Mouse (Mus musculus) liver, embryonic 16.5 days (tissue): ENCODE measurements around the gene Safb2. TPM values are rescaled to one million over a fixed set of nuclear protein-coding genes. Genes with fewer than 3 reads are reported as not detected.
"Not testable (repeated sequence)": the region's sequence is repeated elsewhere in the genome, so short reads cannot be mapped to it uniquely, and the experiment has no call there.

Experiments used
- ATAC-seq: fragments of 200-750 bp; cut with Nextera tagmentation; 2 replicates; pipeline ENCODE4 v1.8.0; 2017; ENCODE audit warnings: low read depth, mild to moderate bottlenecking, moderate number of reproducible peaks, moderate library complexity
- H3K27ac ChIP-seq: fragments of 300-500 bp; sonication (generic); 2 replicates; pipeline ENCODE4 v1.5.1; 2014; ENCODE audit warnings: mild to moderate bottlenecking, low read length
- H3K27me3 ChIP-seq: fragments of 300-500 bp; sonication (generic); 2 replicates; pipeline ENCODE4 v1.6.1; 2014; ENCODE audit warnings: low read depth, low read length, mixed read lengths; ENCODE audit not compliant: control insufficient read depth, insufficient read depth
- H3K36me3 ChIP-seq: fragments of 300-500 bp; sonication (generic); 2 replicates; pipeline ENCODE4 v1.6.1; 2014; ENCODE audit warnings: mild to moderate bottlenecking; ENCODE audit not compliant: control insufficient read depth, insufficient read depth
- H3K4me1 ChIP-seq: fragments of 300-500 bp; sonication (generic); 2 replicates; pipeline ENCODE4 v1.6.1; 2014; ENCODE audit warnings: low read depth, low read length, mixed read lengths; ENCODE audit not compliant: control insufficient read depth
- H3K4me2 ChIP-seq: fragments of 300-500 bp; sonication (generic); 2 replicates; pipeline ENCODE4 v1.6.1; 2014; ENCODE audit warnings: low read depth, low read length, mixed read lengths
- H3K4me3 ChIP-seq: fragments of 300-500 bp; sonication (generic); 2 replicates; pipeline ENCODE4 v1.5.1; 2014; ENCODE audit warnings: low read depth, mild to moderate bottlenecking, low read length
- H3K9ac ChIP-seq: fragments of 300-500 bp; sonication (generic); 2 replicates; pipeline ENCODE4 v1.6.1; 2014; ENCODE audit warnings: low read depth, low read length
- H3K9me3 ChIP-seq: fragments of 300-500 bp; sonication (generic); replicated peaks from 2 replicates; pipeline ENCODE4 v1.6.1; 2016; ENCODE audit warnings: low read length; ENCODE audit not compliant: control insufficient read depth
- WGBS: fragments of 180-500 bp; shearing (Covaris S2); extraction: QIAGEN DNeasy Blood & Tissue Kit; methylation state at CpG from one replicate; pipeline ENCODE4 v1.1.7; 2014; ENCODE audit not compliant: insufficient replicate concordance; 5-methylcytosine and 5-hydroxymethylcytosine counted together
- polyA plus RNA-seq: library from polyadenylated mRNA; unstranded; fragments of >200 nt; fragmentation: Nextera tagmentation; extraction: Ambion mirVana; gene quantifications from 2 replicates; pipeline ENCODE4 v1.2.1, GENCODE M21; 2015

The Safb2 gene
- 25.8 and 28.8 TPM in 2 replicates for polyA plus RNA-seq

DNA sequence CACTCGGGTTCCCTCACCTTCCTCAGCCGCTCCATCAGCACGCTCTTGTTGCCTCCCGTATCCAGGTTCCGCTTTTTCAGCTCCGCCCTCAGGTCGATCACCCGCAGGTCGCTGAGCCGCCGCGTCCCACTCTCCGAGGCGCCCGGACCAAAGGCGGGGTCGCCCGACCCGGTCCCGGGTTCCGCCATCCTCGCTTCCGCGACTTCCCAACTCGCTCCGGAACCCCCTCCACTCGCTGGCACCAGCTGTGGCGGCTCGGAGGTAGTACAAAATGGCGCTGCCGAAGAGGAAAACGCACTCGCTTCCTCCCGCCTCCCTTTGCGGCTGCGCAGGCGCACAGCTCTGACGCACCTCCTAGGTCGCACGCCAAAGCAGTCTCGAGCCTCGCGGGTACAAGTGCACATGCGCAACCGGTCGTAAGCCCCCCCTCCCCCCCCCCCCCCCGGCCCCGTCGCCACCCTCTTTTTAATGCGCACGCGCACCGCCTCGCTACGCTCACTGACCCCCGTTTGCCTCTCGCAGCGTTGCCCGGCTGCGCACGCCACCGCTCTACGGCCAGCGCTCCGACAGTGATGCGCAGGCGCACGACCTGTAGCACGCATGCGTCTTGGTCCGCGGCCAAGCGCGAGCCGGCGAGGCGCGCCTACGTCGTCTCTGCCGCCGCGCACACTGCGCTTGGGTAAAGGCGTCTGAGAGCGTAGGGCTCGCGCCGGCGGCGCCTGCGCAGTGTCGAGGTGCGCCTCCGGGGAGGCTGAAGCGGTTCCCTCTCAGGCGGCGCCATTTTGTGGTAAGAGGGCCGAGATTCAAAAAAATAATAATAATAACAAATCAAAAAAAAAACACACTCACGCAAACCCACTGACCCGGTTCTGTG is at the start of gene Safb2, which contains the start of gene Safb:
Gene Safb2 (minus strand): TSS at position 329 of the 874 bp plus-strand sequence.
Gene Safb (plus strand): TSS at position 569 of the 874 bp plus-strand sequence.
- no peaks in the 10 kb centered on the region for H3K9me3 ChIP-seq
- H3K27me3 ChIP-seq: no peaks in the 10 kb centered on the region
- peaks cover 36% of the 10 kb centered on the region for H3K4me1 ChIP-seq
- WGBS: under 1% methylated on average over 93 of the region's 101 CpGs
- H3K36me3 ChIP-seq: peaks cover 40% of the 10 kb centered on the region
- peak within 1 kb of the TSS; percentile 96 for H3K4me3 ChIP-seq
- peak within 1 kb of the TSS; percentile 97 for H3K27ac ChIP-seq
- H3K9ac ChIP-seq: peak within 1 kb of the TSS; percentile 96
- ATAC-seq: peak; percentile 92
- peak within 1 kb of the TSS; percentile 86 for H3K4me2 ChIP-seq

DNA sequence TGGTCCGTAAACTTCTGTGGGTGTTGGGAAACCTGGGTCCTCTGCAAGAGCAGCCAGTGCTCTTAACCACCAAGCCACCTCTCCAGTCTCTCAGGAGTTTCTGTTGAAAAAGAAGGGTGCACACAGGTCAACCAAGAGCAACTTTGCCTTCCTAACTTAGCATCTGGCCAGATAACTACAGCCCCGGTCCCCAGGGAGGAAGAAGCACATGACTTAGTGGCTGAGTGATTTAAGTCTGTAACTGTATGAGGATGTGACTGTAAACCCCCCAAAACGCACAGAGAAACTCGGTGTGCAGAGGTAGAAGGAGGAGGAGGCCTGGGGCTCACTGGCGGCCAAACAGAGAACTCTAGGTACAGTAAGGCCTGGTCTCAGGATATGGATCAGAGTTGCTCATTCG is 49.6 kb upstream of the Safb2 start:
- H3K9ac ChIP-seq: no peak overlapping the region
- no peak overlapping the region for H3K4me2 ChIP-seq
- no peaks in the 10 kb centered on the region for H3K36me3 ChIP-seq
- H3K9me3 ChIP-seq: no peaks in the 10 kb centered on the region
- H3K27ac ChIP-seq: no peak overlapping the region
- no peak for ATAC-seq
- 61% methylated on average over 6 of the region's 6 CpGs for WGBS
- H3K4me1 ChIP-seq: no peaks in the 10 kb centered on the region
- no peaks in the 10 kb centered on the region for H3K27me3 ChIP-seq
- no peak overlapping the region for H3K4me3 ChIP-seq

DNA sequence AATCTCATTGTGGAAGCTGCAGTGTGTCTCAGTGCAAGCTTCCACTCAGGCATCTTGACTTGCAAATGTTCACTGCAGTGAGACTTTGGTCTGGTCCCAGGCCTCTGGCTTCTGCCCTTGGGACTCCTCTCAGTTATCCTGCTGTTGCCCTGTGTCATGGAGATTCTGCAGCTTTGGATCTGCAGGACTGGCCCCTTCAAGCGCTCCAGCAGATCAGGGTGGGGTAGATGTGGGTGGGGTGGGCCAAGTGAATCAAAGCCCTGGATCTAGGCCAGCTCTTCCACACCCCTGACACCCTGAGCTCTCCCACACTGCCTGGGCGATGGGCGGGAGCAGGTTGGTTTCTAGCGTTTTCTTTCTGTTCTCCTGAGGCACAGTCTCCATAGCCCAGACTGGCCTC is 47.4 kb upstream of the Safb2 start:
- Histone ChIP-seq H3K9me3 (no peaks in the 10 kb centered on the region), H3K4me3 (no peak overlapping the region), H3K4me2 (no peak overlapping the region), H3K27me3 (no peaks in the 10 kb centered on the region), H3K9ac (no peak overlapping the region), H3K36me3 (no peaks in the 10 kb centered on the region), H3K27ac (no peak overlapping the region), H3K4me1 (peaks cover 11% of the 10 kb centered on the region)
- no peak for ATAC-seq
- 40% methylated on average over 4 of the region's 4 CpGs for WGBS

DNA sequence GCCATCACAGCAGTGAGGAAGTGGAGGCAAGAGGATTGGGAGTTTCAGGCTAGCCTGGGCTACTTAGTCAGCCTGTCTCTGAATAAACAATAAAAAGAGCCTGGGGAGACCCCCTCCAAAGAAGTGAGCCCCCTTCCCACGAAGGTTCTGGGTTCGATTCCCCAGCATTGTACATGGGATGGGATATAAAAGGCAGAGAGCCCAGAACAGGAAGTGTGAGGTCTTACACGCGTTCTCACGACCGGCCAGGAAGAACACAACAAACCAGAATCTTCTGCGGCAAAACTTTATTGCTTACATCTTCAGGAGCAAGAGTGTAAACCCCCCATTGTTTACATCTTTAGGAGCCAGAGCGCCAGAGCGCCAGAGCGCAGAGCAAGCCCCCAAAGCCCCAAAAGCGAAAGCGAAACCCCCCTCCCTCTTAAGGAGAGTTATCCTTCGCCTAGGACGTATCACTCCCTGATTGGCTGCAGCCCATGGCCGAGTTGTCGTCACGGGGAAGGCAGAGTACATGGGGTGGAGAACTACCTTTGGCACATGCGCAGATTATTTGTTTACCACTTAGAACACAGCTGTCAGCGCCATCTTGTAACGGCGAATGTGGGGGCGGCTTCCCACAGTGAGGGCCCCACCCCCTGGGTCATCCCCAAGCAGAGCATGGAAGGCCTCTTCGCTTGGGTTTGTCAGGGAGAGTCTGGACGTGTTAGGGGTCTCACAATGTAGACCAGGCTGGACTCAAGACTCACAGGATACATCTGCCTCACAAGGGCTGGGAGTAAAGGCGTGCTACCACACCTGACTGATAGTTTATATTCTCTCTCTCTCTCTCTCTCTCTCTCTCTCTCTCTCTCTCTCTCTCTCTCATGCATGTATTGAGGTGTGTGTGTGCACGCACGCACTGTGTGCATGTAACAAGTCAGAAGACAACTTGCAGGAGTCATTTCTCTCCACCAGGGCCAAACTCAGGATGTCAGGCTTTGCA is 45.7 kb upstream of the Safb2 start:
- not testable (repeated sequence) for H3K27ac ChIP-seq, H3K9me3 ChIP-seq, H3K4me3 ChIP-seq, H3K4me2 ChIP-seq, H3K27me3 ChIP-seq, H3K9ac ChIP-seq, ATAC-seq, H3K36me3 ChIP-seq
- H3K4me1 ChIP-seq: peaks cover 21% of the 10 kb centered on the region
- 69% methylated on average over 26 of the region's 27 CpGs for WGBS

DNA sequence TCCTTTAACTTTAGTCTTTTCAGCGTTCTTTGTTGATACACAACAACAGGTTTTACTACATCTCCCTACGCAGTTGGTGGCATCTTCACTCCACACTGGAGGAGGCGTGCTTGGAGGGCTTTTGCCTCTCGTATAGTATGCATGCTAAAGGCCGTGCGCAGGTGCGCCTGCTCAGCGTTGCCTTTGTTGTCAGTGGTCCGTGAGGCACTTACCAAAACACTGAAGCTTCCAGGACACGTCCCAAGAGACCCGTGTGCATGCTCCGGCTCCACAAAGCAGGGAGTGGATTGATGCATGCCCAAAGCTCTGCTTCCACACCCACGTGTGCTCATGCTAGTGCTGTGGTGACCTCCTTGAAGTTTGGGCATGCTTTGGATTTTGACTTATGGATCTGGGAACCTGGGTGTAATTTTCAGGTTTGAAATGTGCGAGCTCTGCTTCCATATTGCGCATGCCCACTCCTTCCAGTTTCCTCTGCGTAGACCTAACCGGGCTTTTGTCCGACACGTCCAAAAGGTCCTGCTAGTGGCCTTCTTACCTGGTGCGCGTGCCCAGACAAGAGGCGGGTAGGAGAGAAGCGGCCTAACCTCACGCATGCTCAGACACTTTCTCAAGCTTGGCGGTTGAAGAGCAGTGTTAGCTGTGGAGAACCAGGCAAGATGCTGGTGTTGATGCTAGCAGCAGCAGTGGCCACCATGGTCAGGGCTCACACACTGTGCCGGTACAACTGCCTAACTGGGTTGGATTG is 43.3 kb upstream of the Safb2 start, which contains the start of gene Catsperd:
Gene Catsperd (plus strand): TSS at position 614 of the 748 bp plus-strand sequence.
- Histone ChIP-seq H3K9ac (no peak within 1 kb of the TSS), H3K27ac (peak within 1 kb of the TSS; percentile 49), H3K4me3 (peak within 1 kb of the TSS; percentile 81), H3K36me3 (peaks cover 2% of the 10 kb centered on the region; the same call in 1 of the 2 replicates), H3K4me1 (peaks cover 25% of the 10 kb centered on the region), H3K4me2 (peak within 1 kb of the TSS; percentile 96), H3K27me3 (no peaks in the 10 kb centered on the region), H3K9me3 (no peaks in the 10 kb centered on the region)
- 11% methylated on average over 26 of the region's 26 CpGs for WGBS
- no peak for ATAC-seq

DNA sequence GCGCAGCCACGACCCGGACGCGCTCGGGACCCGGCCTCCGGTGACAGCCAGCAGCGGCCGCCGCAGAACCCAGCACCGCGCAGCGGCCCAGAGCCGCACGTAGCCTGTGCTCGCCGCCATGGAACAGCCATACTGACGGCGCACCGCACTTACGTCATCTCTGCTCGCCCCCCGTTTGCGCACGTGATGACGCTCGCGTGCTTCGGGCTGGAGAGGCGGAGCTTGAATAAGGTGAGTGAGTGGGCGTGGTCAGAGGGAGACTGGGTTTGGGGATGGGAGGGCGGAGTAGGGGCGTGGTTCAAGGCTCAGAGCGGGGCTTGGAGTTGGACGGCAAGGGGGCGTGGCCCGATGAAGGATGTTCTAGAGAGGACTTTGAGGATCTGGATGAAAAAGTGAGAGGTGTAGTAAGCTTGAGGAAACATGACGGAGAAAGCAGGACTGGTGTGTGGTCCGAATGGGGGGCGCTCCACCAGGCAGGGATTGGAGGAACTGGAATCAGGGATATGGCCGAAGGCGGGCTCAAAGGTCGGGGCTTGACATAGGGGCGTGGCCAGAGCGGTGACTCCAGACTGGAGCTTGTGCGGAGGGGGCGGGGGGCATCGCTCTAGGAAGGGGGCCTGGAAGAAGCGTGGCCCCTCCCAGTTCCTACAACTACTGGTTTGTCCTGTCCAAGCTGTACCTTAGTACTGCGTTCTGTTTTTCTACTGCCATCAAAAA is 42.5 kb upstream of the Safb2 start, which contains the start of gene Lonp1:
Gene Lonp1 (minus strand): TSS at position 134 of the 717 bp plus-strand sequence.
- H3K4me3 ChIP-seq: peak within 1 kb of the TSS; percentile 81
- no peaks in the 10 kb centered on the region for H3K9me3 ChIP-seq
- WGBS: under 1% methylated on average over 50 of the region's 51 CpGs
- peaks cover 7% of the 10 kb centered on the region for H3K36me3 ChIP-seq
- peak within 1 kb of the TSS; percentile 74 for H3K9ac ChIP-seq
- H3K27me3 ChIP-seq: no peaks in the 10 kb centered on the region
- H3K27ac ChIP-seq: peak within 1 kb of the TSS; percentile 49
- peak within 1 kb of the TSS; percentile 96 for H3K4me2 ChIP-seq
- peak; percentile 90 for ATAC-seq
- peaks cover 25% of the 10 kb centered on the region for H3K4me1 ChIP-seq

DNA sequence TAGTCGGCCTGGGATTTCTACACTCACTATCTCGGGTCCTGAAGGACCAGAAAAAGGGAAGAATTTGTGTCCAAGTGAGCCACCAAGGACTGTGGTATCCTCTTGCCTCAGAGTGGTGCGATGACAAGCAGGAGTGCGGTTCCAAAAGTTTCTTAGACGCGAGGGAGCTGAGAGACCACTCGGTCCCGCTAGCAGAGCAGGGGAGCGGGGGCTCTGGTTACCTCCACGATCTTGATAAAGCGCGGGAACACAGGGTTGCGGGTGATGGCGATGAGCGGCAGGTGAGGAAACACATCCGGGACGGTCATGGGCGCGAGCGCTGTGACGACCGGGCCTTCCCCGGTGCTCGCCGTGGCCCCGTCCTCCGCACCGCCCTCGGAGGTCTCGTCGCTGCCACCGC is 41.9 kb upstream of the Safb2 start:
- H3K36me3 ChIP-seq: peaks cover 7% of the 10 kb centered on the region
- peaks cover 25% of the 10 kb centered on the region for H3K4me1 ChIP-seq
- peak overlapping the region; percentile 96 for H3K4me2 ChIP-seq
- peak overlapping the region; percentile 74 for H3K9ac ChIP-seq
- peak; percentile 20; the same call in 1 of the 2 replicates for ATAC-seq
- H3K4me3 ChIP-seq: peak overlapping the region; percentile 81
- under 1% methylated on average over 32 of the region's 32 CpGs for WGBS
- no peaks in the 10 kb centered on the region for H3K27me3 ChIP-seq
- H3K27ac ChIP-seq: 0 out of 2 replicates have a peak overlapping the region, but pooled peaks have one; percentile 9
- no peaks in the 10 kb centered on the region for H3K9me3 ChIP-seq
